Mouse (Mus musculus) heart, embryonic 16.5 days (tissue): ENCODE results near the gene Bmf. TPM values are rescaled to one million over a fixed set of nuclear protein-coding genes. Genes with fewer than 3 reads are reported as not detected.

Experiments
- ATAC-seq: fragments of 200-750 bp; cut with Nextera tagmentation; replicated peaks from 2 replicates; pipeline ENCODE4 v1.8.0; 2017; ENCODE audit warnings: moderate number of reproducible peaks; ENCODE audit not compliant: insufficient read depth, low FRiP score; ENCODE audit errors: extremely low read depth
- H3K27ac ChIP-seq: fragments of 300-500 bp; sonication (generic); 2 replicates; pipeline ENCODE4 v1.5.1; 2014; ENCODE audit warnings: mild to moderate bottlenecking, low read length, control low read depth, moderate library complexity
- H3K27me3 ChIP-seq: fragments of 300-500 bp; sonication (generic); 2 replicates; pipeline ENCODE4 v1.6.1; 2014; ENCODE audit warnings: low read length, mixed read lengths; ENCODE audit not compliant: control insufficient read depth, insufficient read depth
- H3K36me3 ChIP-seq: fragments of 300-500 bp; sonication (generic); 2 replicates; pipeline ENCODE4 v1.6.1; 2014; ENCODE audit not compliant: control insufficient read depth, insufficient read depth
- H3K4me1 ChIP-seq: fragments of 300-500 bp; sonication (generic); 2 replicates; pipeline ENCODE4 v1.6.1; 2014; ENCODE audit warnings: low read length, mixed read lengths; ENCODE audit not compliant: control insufficient read depth, insufficient read depth
- H3K4me2 ChIP-seq: fragments of 300-500 bp; sonication (generic); 2 replicates; pipeline ENCODE4 v1.6.1; 2014; ENCODE audit warnings: low read depth, mild to moderate bottlenecking, control low read depth, low read length
- H3K4me3 ChIP-seq: fragments of 300-500 bp; sonication (generic); 2 replicates; pipeline ENCODE4 v1.5.1; 2014; ENCODE audit warnings: mild to moderate bottlenecking, control low read depth, low read length
- H3K9ac ChIP-seq: fragments of 300-500 bp; sonication (generic); 2 replicates; pipeline ENCODE4 v1.6.1; 2014; ENCODE audit warnings: low read length, control low read depth
- H3K9me3 ChIP-seq: fragments of 300-500 bp; sonication (generic); replicated peaks from 2 replicates; pipeline ENCODE4 v1.6.1; 2016; ENCODE audit warnings: low read length; ENCODE audit not compliant: control insufficient read depth
- WGBS: fragments of 180-500 bp; shearing (Covaris S2); extraction: QIAGEN DNeasy Blood & Tissue Kit; methylation state at CpG from one replicate; pipeline ENCODE4 v1.1.7; 2014; 5-methylcytosine and 5-hydroxymethylcytosine counted together
- polyA plus RNA-seq: library from polyadenylated mRNA; unstranded; fragments of >200 nt; fragmentation: Nextera tagmentation; extraction: Ambion mirVana; gene quantifications from 2 replicates; pipeline ENCODE4 v1.2.1, GENCODE M21; 2015

Gene Bmf
- polyA plus RNA-seq, 1 experiment from 2014 or later = 1.8 TPM

- Histone ChIP-seq H3K4me1 (peaks cover 36% of the 10 kb centered on the region), H3K9me3 (no peaks in the 10 kb centered on the region), H3K9ac (no peak overlapping the region), H3K36me3 (peaks cover under 1% of the 10 kb centered on the region; the same call in 1 of the 2 replicates), H3K27ac (no peak overlapping the region), H3K4me2 (no peak overlapping the region), H3K4me3 (no peak overlapping the region), H3K27me3 (no peaks in the 10 kb centered on the region)
- 80% methylated on average over 5 of the region's 5 CpGs for WGBS
- ATAC-seq = no peak
These were observed 22.9 kb downstream of the Bmf start for GRCm38 (mm10) chr2:118526545-118526944.

GRCm38 (mm10) chr2:118524811-118525210 is 24.7 kb downstream of the Bmf start:
- Histone ChIP-seq H3K27ac (no peak overlapping the region), H3K9me3 (no peaks in the 10 kb centered on the region), H3K4me3 (no peak overlapping the region), H3K4me2 (no peak overlapping the region), H3K27me3 (no peaks in the 10 kb centered on the region), H3K9ac (no peak overlapping the region), H3K4me1 (peaks cover 38% of the 10 kb centered on the region), H3K36me3 (no peaks in the 10 kb centered on the region)
- WGBS = 87% methylated on average over 3 of the region's 3 CpGs
- no peak for ATAC-seq

GRCm38 (mm10) chr2:118523163-118523730 is 26.2 kb downstream of the Bmf start:
- no peak for ATAC-seq
- no peaks in the 10 kb centered on the region for H3K9me3 ChIP-seq
- H3K27me3 ChIP-seq = no peaks in the 10 kb centered on the region
- peaks cover 30% of the 10 kb centered on the region for H3K4me1 ChIP-seq
- 34% methylated on average over 5 of the region's 5 CpGs for WGBS
- no peaks in the 10 kb centered on the region for H3K36me3 ChIP-seq
- no peak overlapping the region for H3K9ac ChIP-seq
- no peak overlapping the region for H3K4me3 ChIP-seq
- peak overlapping the region; percentile 51 for H3K27ac ChIP-seq
- H3K4me2 ChIP-seq = no peak overlapping the region

- ATAC-seq = peak; percentile 63
- H3K27ac ChIP-seq = peak overlapping the region; percentile 27
- 7% methylated on average over 2 of the region's 2 CpGs for WGBS
- no peaks in the 10 kb centered on the region for H3K9me3 ChIP-seq
- no peak overlapping the region for H3K4me2 ChIP-seq
- H3K36me3 ChIP-seq = no peaks in the 10 kb centered on the region
- H3K4me1 ChIP-seq = peaks cover 30% of the 10 kb centered on the region
- H3K27me3 ChIP-seq = no peaks in the 10 kb centered on the region
- no peak overlapping the region for H3K4me3 ChIP-seq
- no peak overlapping the region for H3K9ac ChIP-seq
These were observed 27.2 kb downstream of the Bmf start for GRCm38 (mm10) chr2:118522265-118522664.

GRCm38 (mm10) chr2:118520042-118520933 is 29.2 kb downstream of the Bmf start:
- H3K4me1 ChIP-seq = peaks cover 30% of the 10 kb centered on the region
- no peaks in the 10 kb centered on the region for H3K27me3 ChIP-seq
- H3K36me3 ChIP-seq = no peaks in the 10 kb centered on the region
- H3K9ac ChIP-seq = peak overlapping the region; percentile 24; the same call in 1 of the 2 replicates
- H3K27ac ChIP-seq = peak overlapping the region; percentile 77
- peak; percentile 61 for ATAC-seq
- no peaks in the 10 kb centered on the region for H3K9me3 ChIP-seq
- WGBS = 44% methylated on average over 9 of the region's 9 CpGs
- no peak overlapping the region for H3K4me3 ChIP-seq
- no peak overlapping the region for H3K4me2 ChIP-seq

GRCm38 (mm10) chr2:118512418-118513377 is 36.8 kb downstream of the Bmf start:
- Histone ChIP-seq H3K9ac (no peak overlapping the region), H3K4me1 (peaks cover 11% of the 10 kb centered on the region), H3K27ac (peak overlapping the region; percentile 36), H3K27me3 (no peaks in the 10 kb centered on the region), H3K9me3 (no peaks in the 10 kb centered on the region), H3K4me3 (no peak overlapping the region), H3K4me2 (no peak overlapping the region), H3K36me3 (no peaks in the 10 kb centered on the region)
- ATAC-seq = no peak
- WGBS = 74% methylated on average over 16 of the region's 16 CpGs

GRCm38 (mm10) chr2:118511779-118512417 is 37.6 kb downstream of the Bmf start:
- Histone ChIP-seq H3K27ac (peak overlapping the region; percentile 36), H3K4me1 (peaks cover 11% of the 10 kb centered on the region), H3K4me2 (no peak overlapping the region), H3K4me3 (no peak overlapping the region), H3K9me3 (no peaks in the 10 kb centered on the region), H3K9ac (no peak overlapping the region), H3K27me3 (no peaks in the 10 kb centered on the region), H3K36me3 (no peaks in the 10 kb centered on the region)
- no peak for ATAC-seq
- 57% methylated on average over 11 of the region's 11 CpGs for WGBS

- WGBS = 41% methylated on average over 29 of the region's 29 CpGs
- H3K27me3 ChIP-seq = no peaks in the 10 kb centered on the region
- peak overlapping the region; percentile 34 for H3K4me2 ChIP-seq
These were observed 38.8 kb downstream of the Bmf start for GRCm38 (mm10) chr2:118510447-118511310.

More at GRCm38 (mm10) chr2:118510447-118511310, 38.8 kb downstream of the Bmf start:
- Histone ChIP-seq H3K4me1 (peaks cover 11% of the 10 kb centered on the region), H3K9me3 (no peaks in the 10 kb centered on the region), H3K4me3 (no peak overlapping the region), H3K36me3 (no peaks in the 10 kb centered on the region), H3K27ac (peak overlapping the region; percentile 81), H3K9ac (peak overlapping the region; percentile 67)
- ATAC-seq = peak; percentile 91
